Mouse (Mus musculus): ENCODE results near the gene Ppp3ca. TPM values are rescaled to one million over a fixed set of nuclear protein-coding genes. Genes with fewer than 3 reads are reported as not detected.

The Ppp3ca gene
- total and polyA plus RNA-seq, 2 experiments from 2014 or later: 34.6 to 39.2 TPM

DNA sequence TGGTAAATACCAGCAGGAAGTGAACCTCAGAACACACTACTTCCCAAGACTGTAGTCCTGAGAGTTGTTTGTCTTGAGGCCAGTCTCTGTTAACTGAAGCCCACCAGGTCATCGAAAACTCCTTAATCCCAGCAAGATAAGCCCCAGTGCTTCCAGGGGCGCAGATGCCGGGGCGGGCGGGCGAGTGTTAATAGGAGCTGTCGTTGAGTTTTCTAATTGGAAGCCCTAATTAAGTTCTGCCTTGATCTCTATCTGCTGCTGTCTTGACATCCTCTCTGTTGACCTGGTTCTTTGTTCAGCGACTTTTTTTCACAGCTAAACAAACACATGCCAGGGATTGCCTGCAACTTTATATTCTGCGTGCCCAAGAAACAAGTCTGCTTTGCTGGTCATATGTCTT lies 165.9 kb downstream of the Ppp3ca start:
- WGBS: 56% methylated on average over 9 of the region's 9 CpGs
- ATAC-seq (ENCODE audit: insufficient read depth, low read depth) (no peak), DNase-seq (ENCODE audit: low spot score) (no peak)
- Histone ChIP-seq H3K9me3 (replicated peaks; ENCODE audit: control insufficient read depth, low read length) (no peaks in the 10 kb centered on the region), H3K27ac (ENCODE audit: low read depth) (0 out of 2 replicates have a peak overlapping the region, but pooled peaks have one; percentile 7), H3K36me3 (replicated peaks; ENCODE audit: control insufficient read depth, insufficient read depth, low read length) (no peaks in the 10 kb centered on the region), H3K4me2 (ENCODE audit: low read depth, low read length) (no peak overlapping the region), H3K4me3 (ENCODE audit: low read depth, low read length) (no peak overlapping the region), H3K4me1 (ENCODE audit: control insufficient read depth, insufficient read depth) (peaks cover 17% of the 10 kb centered on the region), H3K27me3 (ENCODE audit: control insufficient read depth, insufficient read depth, low read length) (no peaks in the 10 kb centered on the region), H3K9ac (replicated peaks; ENCODE audit: low read depth, low read length) (no peak overlapping the region)
- no peak for TF ChIP-seq EP300 (IDR thresholded peaks at IDR 0.05; ENCODE audit: low read depth)
- TF ChIP-seq CTCF (IDR thresholded peaks at IDR 0.05; ENCODE audit: low read depth): no peak

DNA sequence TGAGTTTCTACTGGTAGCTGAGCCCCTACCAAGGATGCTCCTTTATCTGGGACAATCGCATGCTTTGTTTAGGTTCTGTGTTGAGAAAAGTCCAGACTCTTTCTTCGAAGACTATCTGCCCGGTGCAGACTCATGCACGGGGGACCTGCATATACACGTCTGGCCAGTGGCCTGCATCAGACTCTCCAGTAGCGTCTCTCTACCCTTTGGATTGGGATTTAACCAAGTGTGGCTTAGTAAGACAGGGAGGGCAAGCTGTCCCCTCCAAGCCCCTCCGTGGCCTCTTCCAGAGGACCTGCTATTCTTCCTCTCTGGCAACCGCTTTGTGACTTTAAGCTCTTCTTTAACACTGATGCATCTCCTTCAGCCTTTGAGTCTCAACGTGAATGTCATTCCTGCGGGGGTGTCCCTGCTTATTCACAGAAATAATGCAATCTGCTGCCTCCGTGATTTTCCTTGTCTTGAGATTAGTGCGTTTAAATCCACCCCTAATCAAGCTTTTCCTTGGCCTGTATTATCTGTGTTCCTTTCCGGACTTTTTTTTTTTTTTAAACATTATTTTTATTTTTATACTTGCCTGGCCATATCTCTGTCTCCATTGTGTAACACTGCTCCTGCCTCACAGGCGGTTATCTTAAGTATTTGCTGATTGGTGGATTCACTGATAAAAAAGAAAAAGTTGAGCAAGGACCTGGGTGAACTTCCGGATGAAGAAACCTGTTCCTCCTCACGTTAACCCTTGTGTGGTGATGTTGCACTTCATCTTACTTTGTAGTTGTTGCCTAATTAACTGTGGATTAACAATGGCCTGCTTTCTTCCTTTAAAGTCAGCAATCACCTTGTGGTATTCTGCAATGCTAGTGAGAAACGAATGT lies 166.6 kb downstream of the Ppp3ca start:
- WGBS: 24% methylated on average over 17 of the region's 17 CpGs
- DNase-seq (ENCODE audit: low spot score): no peak

DNA sequence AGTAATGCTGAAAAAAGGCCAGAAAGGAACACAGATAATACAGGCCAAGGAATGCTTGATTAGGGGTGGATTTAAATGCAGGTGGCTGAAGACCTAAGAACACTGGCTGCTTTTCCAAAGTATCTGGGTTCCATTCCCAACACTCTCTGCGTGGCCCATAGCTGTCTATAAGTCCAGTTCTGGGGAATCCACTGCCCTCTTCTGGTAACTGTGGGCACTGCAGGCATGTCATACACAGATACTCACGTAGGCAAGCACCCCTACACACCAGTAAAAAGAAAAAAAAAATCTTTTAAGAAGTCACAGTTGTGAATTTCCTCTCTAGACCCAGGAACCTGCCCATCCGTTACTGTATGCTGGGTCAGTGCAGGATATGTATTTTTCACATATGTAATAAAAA lies 167.7 kb downstream of the Ppp3ca start:
- no peaks in the 10 kb centered on the region for H3K27me3 ChIP-seq (ENCODE audit: control insufficient read depth, insufficient read depth, low read length)
- H3K4me3 ChIP-seq (ENCODE audit: low read depth, low read length): no peak overlapping the region
- no peak overlapping the region for H3K4me2 ChIP-seq (ENCODE audit: low read depth, low read length)
- peaks cover 17% of the 10 kb centered on the region for H3K4me1 ChIP-seq (ENCODE audit: control insufficient read depth, insufficient read depth)
- DNase-seq (ENCODE audit: low spot score): no peak
- no peak for ATAC-seq (ENCODE audit: insufficient read depth, low read depth)
- H3K9me3 ChIP-seq (replicated peaks; ENCODE audit: control insufficient read depth, low read length): no peaks in the 10 kb centered on the region
- H3K27ac ChIP-seq (ENCODE audit: low read depth): no peak overlapping the region
- H3K36me3 ChIP-seq (replicated peaks; ENCODE audit: control insufficient read depth, insufficient read depth, low read length): no peaks in the 10 kb centered on the region
- no peak overlapping the region for H3K9ac ChIP-seq (replicated peaks; ENCODE audit: low read depth, low read length)
- WGBS: 94% methylated on average over 3 of the region's 3 CpGs
- peak; percentile 54 for TF ChIP-seq CTCF (IDR thresholded peaks at IDR 0.05; ENCODE audit: low read depth)
- no peak for TF ChIP-seq EP300 (IDR thresholded peaks at IDR 0.05; ENCODE audit: low read depth)

More for the DNA sequence above, 166.6 kb downstream of the Ppp3ca start:
- 0 out of 2 replicates have a peak overlapping the region, but pooled peaks have one; percentile 7 for H3K27ac ChIP-seq (ENCODE audit: low read depth)
- H3K27me3 ChIP-seq (ENCODE audit: control insufficient read depth, insufficient read depth, low read length): no peaks in the 10 kb centered on the region
- H3K36me3 ChIP-seq (replicated peaks; ENCODE audit: control insufficient read depth, insufficient read depth, low read length): no peaks in the 10 kb centered on the region
- H3K9ac ChIP-seq (replicated peaks; ENCODE audit: low read depth, low read length): 0 out of 2 replicates have a peak overlapping the region, but pooled peaks have one; percentile 30
- no peaks in the 10 kb centered on the region for H3K9me3 ChIP-seq (replicated peaks; ENCODE audit: control insufficient read depth, low read length)
- ATAC-seq (ENCODE audit: insufficient read depth, low read depth): no peak
- H3K4me3 ChIP-seq (ENCODE audit: low read depth, low read length): no peak overlapping the region
- H3K4me2 ChIP-seq (ENCODE audit: low read depth, low read length): 0 out of 2 replicates have a peak overlapping the region, but pooled peaks have one; percentile 21
- peaks cover 17% of the 10 kb centered on the region for H3K4me1 ChIP-seq (ENCODE audit: control insufficient read depth, insufficient read depth)
- TF ChIP-seq EP300 (IDR thresholded peaks at IDR 0.05; ENCODE audit: low read depth) (no peak), CTCF (IDR thresholded peaks at IDR 0.05; ENCODE audit: low read depth) (no peak)

DNA sequence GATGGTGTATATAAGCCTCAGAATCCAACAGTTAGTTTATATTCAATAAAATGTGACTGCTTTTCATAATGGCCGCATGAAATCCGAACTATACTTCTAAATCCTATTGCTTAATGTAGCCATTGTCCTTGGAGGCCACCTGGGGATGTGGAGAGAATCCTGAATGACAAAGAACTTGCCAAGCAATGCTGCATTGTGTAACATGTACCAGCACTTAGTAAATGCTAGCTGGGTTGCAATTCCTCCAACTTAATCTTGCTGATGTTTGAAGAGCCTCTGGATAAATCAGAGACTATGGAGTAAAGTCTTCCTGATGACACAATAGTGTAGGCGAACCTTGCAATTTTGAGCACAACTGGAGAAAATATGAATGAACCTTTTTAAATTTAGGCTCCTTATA lies 171.4 kb downstream of the Ppp3ca start:
- no peak overlapping the region for H3K4me3 ChIP-seq (ENCODE audit: low read depth, low read length)
- H3K27ac ChIP-seq (ENCODE audit: low read depth): no peak overlapping the region
- H3K36me3 ChIP-seq (replicated peaks; ENCODE audit: control insufficient read depth, insufficient read depth, low read length): no peaks in the 10 kb centered on the region
- H3K9ac ChIP-seq (replicated peaks; ENCODE audit: low read depth, low read length): no peak overlapping the region
- DNase-seq (ENCODE audit: low spot score) (no peak), ATAC-seq (ENCODE audit: insufficient read depth, low read depth) (no peak)
- peaks cover 10% of the 10 kb centered on the region for H3K4me1 ChIP-seq (ENCODE audit: control insufficient read depth, insufficient read depth)
- no peaks in the 10 kb centered on the region for H3K9me3 ChIP-seq (replicated peaks; ENCODE audit: control insufficient read depth, low read length)
- H3K27me3 ChIP-seq (ENCODE audit: control insufficient read depth, insufficient read depth, low read length): no peaks in the 10 kb centered on the region
- TF ChIP-seq CTCF (IDR thresholded peaks at IDR 0.05; ENCODE audit: low read depth) (no peak), EP300 (IDR thresholded peaks at IDR 0.05; ENCODE audit: low read depth) (no peak)
- no peak overlapping the region for H3K4me2 ChIP-seq (ENCODE audit: low read depth, low read length)
- WGBS: 88% methylated on average over 3 of the region's 3 CpGs

DNA sequence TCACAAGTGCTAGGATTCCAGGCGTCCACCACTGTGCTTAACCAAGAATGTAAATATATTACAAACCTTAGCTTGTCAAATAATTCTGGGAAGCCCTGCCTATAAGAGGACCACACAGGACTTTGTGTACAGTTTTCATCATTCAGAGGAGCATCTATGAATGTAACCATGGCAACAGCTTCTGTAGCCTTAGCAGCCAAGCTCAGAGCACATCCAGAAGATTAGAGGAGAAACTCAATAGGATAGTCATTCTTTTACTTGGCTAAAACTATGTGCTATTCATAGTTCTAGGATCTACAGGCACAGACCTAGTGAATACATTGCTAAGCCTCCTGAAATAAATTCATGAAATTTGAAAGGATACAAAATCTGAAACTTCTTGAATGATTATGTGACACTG lies 172.5 kb downstream of the Ppp3ca start:
- no peaks in the 10 kb centered on the region for H3K36me3 ChIP-seq (replicated peaks; ENCODE audit: control insufficient read depth, insufficient read depth, low read length)
- H3K27ac ChIP-seq (ENCODE audit: low read depth): no peak overlapping the region
- no peaks in the 10 kb centered on the region for H3K27me3 ChIP-seq (ENCODE audit: control insufficient read depth, insufficient read depth, low read length)
- no peaks in the 10 kb centered on the region for H3K9me3 ChIP-seq (replicated peaks; ENCODE audit: control insufficient read depth, low read length)
- H3K4me3 ChIP-seq (ENCODE audit: low read depth, low read length): no peak overlapping the region
- TF ChIP-seq EP300 (IDR thresholded peaks at IDR 0.05; ENCODE audit: low read depth) (no peak), CTCF (IDR thresholded peaks at IDR 0.05; ENCODE audit: low read depth) (no peak)
- H3K4me2 ChIP-seq (ENCODE audit: low read depth, low read length): no peak overlapping the region
- WGBS: 77% methylated on average over 1 of the region's 1 CpGs
- DNase-seq (ENCODE audit: low spot score): no peak
- H3K9ac ChIP-seq (replicated peaks; ENCODE audit: low read depth, low read length): no peak overlapping the region
- H3K4me1 ChIP-seq (ENCODE audit: control insufficient read depth, insufficient read depth): no peaks in the 10 kb centered on the region
- no peak for ATAC-seq (ENCODE audit: insufficient read depth, low read depth)

Measured in heart, postnatal 0 days (tissue).